Comparison of ENCODE assay signal across 25 mouse cellular contexts in genomic region chr1:88408340-88408739, GRCm38 (mm10). TPM values are rescaled to one million over a fixed set of nuclear protein-coding genes. Genes with fewer than 3 reads are reported as not detected.
DNase-seq lines count a peak whose midpoint lies in the region; ATAC-seq and TF ChIP-seq lines count a peak whose summit lies in the region.
"Had no signal": no experiment of that assay in that cellular context is flagged by ENCODE, and none has a peak within 500 bp of the region (broad histone marks: within the 10 kb centered on the region; RNA-seq: fewer than 3 reads in every experiment).

No protein-coding gene starts in this region.

- H3K36me3 ChIP-seq in intestine, postnatal 0 days (ENCODE audit: control insufficient read depth, insufficient read depth): no peaks in the 10 kb centered on the region
- H3K36me3 ChIP-seq in liver, postnatal 0 days (replicated peaks; ENCODE audit: insufficient read depth, low read length): 0 out of 2 replicates have a peak, but pooled peaks cover 5% of the 10 kb centered on the region
- H3K36me3 ChIP-seq: embryonic facial prominence, embryonic 15.5 days; heart, embryonic 13.5 days; hindbrain, embryonic 13.5 days; limb, embryonic 12.5 days; lung, embryonic 15.5 days; midbrain, embryonic 12.5 days had no signal

- 37% methylated on average over 4 of the region's 4 CpGs for WGBS in intestine, postnatal 0 days
- 49% methylated on average over 4 of the region's 4 CpGs for WGBS in large intestine, adult 2 months
- 64% methylated on average over 4 of the region's 4 CpGs for WGBS in liver, postnatal 0 days (ENCODE audit: insufficient replicate concordance)

- peak; percentile 64 for DNase-seq in kidney, adult 9 months
- DNase-seq in large intestine, adult 2 months (ENCODE audit: low read depth, low spot score): peak; percentile 21
- no peak for DNase-seq in liver, postnatal 0 days
- DNase-seq in thymus, adult 18-20 months: no peak
- no peak for DNase-seq in thymus, postnatal 10 days (ENCODE audit: low spot score in 2 of 2)
- DNase-seq: cerebellum, adult 18-20 months; cerebellum, postnatal 25 days; forebrain, postnatal 0 days; heart, adult 11 months; retina, postnatal 1 day; right cerebral cortex, postnatal 4 days had no signal

- ATAC-seq in intestine, postnatal 0 days: peak; percentile 93
- ATAC-seq in liver, postnatal 0 days: no peak
- no peak for ATAC-seq in megakaryocyte-erythroid progenitor cell, adult 5-6 weeks (replicated peaks; ENCODE audit: low FRiP score, low TSS enrichment, poor library complexity, severe bottlenecking)
- ATAC-seq: forebrain, postnatal 0 days; inflammation-experienced regulatory T-cells, adult 6 months had no signal

- TF ChIP-seq CTCF in intestine, postnatal 0 days (IDR thresholded peaks at IDR 0.05; ENCODE audit: low read depth): no peak
- no peak for TF ChIP-seq CTCF in liver, postnatal 0 days (IDR thresholded peaks at IDR 0.05; ENCODE audit: low read depth)

- H3K4me2 ChIP-seq in intestine, postnatal 0 days (replicated peaks; ENCODE audit: low read depth): no peak overlapping the region; the same call in 1 of the 2 replicates
- H3K4me2 ChIP-seq in liver, postnatal 0 days (ENCODE audit: low read depth, low read length): peak overlapping the region; percentile 64
- H3K4me2 ChIP-seq: embryonic facial prominence, embryonic 15.5 days; heart, embryonic 13.5 days; hindbrain, embryonic 13.5 days; limb, embryonic 12.5 days; lung, embryonic 15.5 days; midbrain, embryonic 12.5 days had no signal

- H3K9ac ChIP-seq in intestine, postnatal 0 days (ENCODE audit: low read depth, low read length): no peak overlapping the region
- no peak overlapping the region; the same call in 1 of the 2 replicates for H3K9ac ChIP-seq in liver, postnatal 0 days (replicated peaks)
- H3K9ac ChIP-seq: embryonic facial prominence, embryonic 15.5 days; forebrain, postnatal 0 days; heart, embryonic 13.5 days; hindbrain, embryonic 13.5 days; limb, embryonic 12.5 days; lung, embryonic 15.5 days; midbrain, embryonic 12.5 days had no signal

- peaks cover 11% of the 10 kb centered on the region for H3K4me1 ChIP-seq in intestine, postnatal 0 days (replicated peaks; ENCODE audit: control insufficient read depth, insufficient read depth, low read length)
- peaks cover 11% of the 10 kb centered on the region for H3K4me1 ChIP-seq in liver, postnatal 0 days (ENCODE audit: insufficient read depth)
- H3K4me1 ChIP-seq: heart, embryonic 13.5 days; lung, embryonic 15.5 days had no signal

- H3K27me3 ChIP-seq in intestine, postnatal 0 days (replicated peaks; ENCODE audit: control insufficient read depth, insufficient read depth, low read length): no peaks in the 10 kb centered on the region
- no peaks in the 10 kb centered on the region for H3K27me3 ChIP-seq in liver, postnatal 0 days (ENCODE audit: insufficient read depth, low read length)
- H3K27me3 ChIP-seq: embryonic facial prominence, embryonic 15.5 days; heart, embryonic 13.5 days; hindbrain, embryonic 13.5 days; limb, embryonic 12.5 days; lung, embryonic 15.5 days; midbrain, embryonic 12.5 days had no signal

- no peak overlapping the region for H3K4me3 ChIP-seq in intestine, postnatal 0 days (ENCODE audit: low read depth, low read length)
- H3K4me3 ChIP-seq in liver, postnatal 0 days (ENCODE audit: low read depth, low read length): peak overlapping the region; percentile 39
- H3K4me3 ChIP-seq: embryonic facial prominence, embryonic 15.5 days; heart, embryonic 13.5 days; hindbrain, embryonic 13.5 days; limb, embryonic 12.5 days; lung, embryonic 15.5 days; midbrain, embryonic 12.5 days had no signal

- no peak for TF ChIP-seq EP300 in liver, postnatal 0 days (IDR thresholded peaks at IDR 0.05; ENCODE audit: low read depth)

- no peaks in the 10 kb centered on the region for H3K9me3 ChIP-seq in intestine, postnatal 0 days (ENCODE audit: control insufficient read depth)
- no peaks in the 10 kb centered on the region for H3K9me3 ChIP-seq in liver, postnatal 0 days (ENCODE audit: low read length)
- H3K9me3 ChIP-seq: embryonic facial prominence, embryonic 15.5 days; heart, embryonic 13.5 days; hindbrain, embryonic 13.5 days; limb, embryonic 12.5 days; lung, embryonic 15.5 days; midbrain, embryonic 12.5 days had no signal

- peak overlapping the region; percentile 77 for H3K27ac ChIP-seq in intestine, postnatal 0 days (ENCODE audit: low read depth, low read length)
- H3K27ac ChIP-seq in liver, postnatal 0 days (ENCODE audit: low read depth): peak overlapping the region; percentile 92
- H3K27ac ChIP-seq: embryonic facial prominence, embryonic 15.5 days; heart, embryonic 13.5 days; hindbrain, embryonic 13.5 days; limb, embryonic 12.5 days; lung, embryonic 15.5 days; midbrain, embryonic 12.5 days had no signal

RNA-seq across cellular contexts. Expression of gene Spp2, which starts 1.6 kb away (rescaled TPM):
- 121 and 131 TPM in 2 replicates for polyA plus RNA-seq in intestine, postnatal 0 days (2015; fragmentation: Nextera tagmentation; extraction: Ambion mirVana)
- polyA plus RNA-seq in large intestine, adult 2 months (2012; rRNA removed): 0.09 TPM in 1 of 2 replicates, not detected in the other
- 738 and 756 TPM in 2 replicates for polyA plus RNA-seq in liver, postnatal 0 days (2015; fragmentation: Nextera tagmentation; extraction: Ambion mirVana)
- not detected in 2 replicates for total RNA-seq in megakaryocyte-erythroid progenitor cell, adult 5-6 weeks (2014; fragmentation: Nextera tagmentation)
- total RNA-seq in megakaryocyte-erythroid progenitor cell, adult 5-6 weeks (2017): not detected in 2 replicates
- total RNA-seq: gastrocnemius, adult 8-10 months; heart, postnatal 25 days; monocyte, adult 5-6 weeks had no signal
- polyA plus RNA-seq: embryonic facial prominence, embryonic 15.5 days; hindbrain, embryonic 13.5 days; inflammation-experienced regulatory T-cells, adult 6 months; limb, embryonic 12.5 days; midbrain, embryonic 12.5 days; neural tube, embryonic 11.5 days; urinary bladder, adult 2 months had no signal

Comparison
In these comparisons a context has a peak if more than half of its experiments do, and no peak if none do; other contexts are left out.
1. DNase-seq: peak in kidney, adult 9 months (single experiment) and large intestine, adult 2 months (single experiment); none in liver, postnatal 0 days (single experiment), thymus, adult 18-20 months (0 of 2) and thymus, postnatal 10 days (0 of 2).
2. RNA of gene Spp2, which starts 1.6 kb away (polyA plus RNA-seq): 738 to 756 TPM in liver, postnatal 0 days and 121 to 131 TPM in intestine, postnatal 0 days; 0.09 TPM in large intestine, adult 2 months; every median in the first group is over 100 times any median in the second.